Mouse (Mus musculus) embryonic facial prominence, embryonic 14.5 days (tissue): Measurements from ENCODE around the gene S100a3. TPM values are rescaled to one million over a fixed set of nuclear protein-coding genes. Genes with fewer than 3 reads are reported as not detected.

Experiments used
- ATAC-seq: fragments of 200-750 bp; cut with Nextera tagmentation; 2 replicates; pipeline ENCODE4 v1.8.0; 2017; ENCODE audit warnings: low read depth, moderate number of reproducible peaks, moderate TSS enrichment
- DNase-seq: peaks from one replicate; pipeline ENCODE4 v3.0.0-alpha.2; 2015; ENCODE audit warnings: low spot score
- H3K27ac ChIP-seq: fragments of 300-500 bp; sonication (generic); replicated peaks from 2 replicates; pipeline ENCODE4 v1.5.1; 2014; ENCODE audit warnings: low read depth, mild to moderate bottlenecking, low read length, moderate library complexity
- H3K27me3 ChIP-seq: fragments of 300-500 bp; sonication (generic); replicated peaks from 2 replicates; pipeline ENCODE4 v1.6.1; 2014; ENCODE audit warnings: low read length; ENCODE audit not compliant: control insufficient read depth, insufficient read depth
- H3K36me3 ChIP-seq: fragments of 300-500 bp; sonication (generic); 2 replicates; pipeline ENCODE4 v1.6.1; 2014; ENCODE audit warnings: low read length, mixed read lengths; ENCODE audit not compliant: control insufficient read depth, insufficient read depth
- H3K4me1 ChIP-seq: fragments of 300-500 bp; sonication (generic); 2 replicates; pipeline ENCODE4 v1.6.1; 2014; ENCODE audit warnings: antibody characterized with exemption, low read length; ENCODE audit not compliant: control insufficient read depth, insufficient read depth
- H3K4me2 ChIP-seq: fragments of 300-500 bp; sonication (generic); 2 replicates; pipeline ENCODE4 v1.6.1; 2014; ENCODE audit warnings: low read depth, mild to moderate bottlenecking, low read length, moderate library complexity, mixed read lengths
- H3K4me3 ChIP-seq: fragments of 300-500 bp; sonication (generic); 2 replicates; pipeline ENCODE4 v1.5.1; 2014; ENCODE audit warnings: low read depth, mild to moderate bottlenecking, low read length
- H3K9ac ChIP-seq: fragments of 300-500 bp; sonication (generic); 2 replicates; pipeline ENCODE4 v1.6.1; 2014; ENCODE audit warnings: low read depth, mild to moderate bottlenecking, low read length, moderate library complexity, mixed read lengths
- H3K9me3 ChIP-seq: fragments of 300-500 bp; sonication (generic); 2 replicates; pipeline ENCODE4 v1.6.1; 2016; ENCODE audit warnings: low read length; ENCODE audit not compliant: control insufficient read depth
- WGBS: fragments of 180-500 bp; shearing (Covaris S2); extraction: QIAGEN DNeasy Blood & Tissue Kit; methylation state at CpG from one replicate; pipeline ENCODE4 v1.1.7; 2014; 5-methylcytosine and 5-hydroxymethylcytosine counted together
- polyA plus RNA-seq: library from polyadenylated mRNA; unstranded; fragments of >200 nt; fragmentation: Nextera tagmentation; extraction: Ambion mirVana; gene quantifications from 2 replicates; pipeline ENCODE4 v1.2.1, GENCODE M21; 2014

The S100a3 gene
- polyA plus RNA-seq, 1 experiment from 2014 or later = 7.9 TPM

- Histone ChIP-seq H3K27ac (no peak overlapping the region), H3K4me3 (no peak overlapping the region), H3K4me2 (no peak overlapping the region), H3K9me3 (no peaks in the 10 kb centered on the region), H3K27me3 (no peaks in the 10 kb centered on the region), H3K4me1 (peaks cover 8% of the 10 kb centered on the region; the same call in 1 of the 2 replicates), H3K9ac (no peak overlapping the region), H3K36me3 (no peaks in the 10 kb centered on the region)
- DNase-seq (no peak), ATAC-seq (no peak)
- WGBS = 90% methylated on average over 5 of the region's 5 CpGs
Measured at GRCm38 (mm10) chr3:90627366-90627765, 67.0 kb downstream of the S100a3 start.

- Histone ChIP-seq H3K4me1 (peaks cover 8% of the 10 kb centered on the region; the same call in 1 of the 2 replicates), H3K4me2 (no peak overlapping the region), H3K9me3 (no peaks in the 10 kb centered on the region), H3K4me3 (no peak overlapping the region), H3K36me3 (no peaks in the 10 kb centered on the region), H3K27ac (no peak overlapping the region), H3K9ac (no peak overlapping the region), H3K27me3 (no peaks in the 10 kb centered on the region)
- ATAC-seq = no peak
- WGBS = 62% methylated on average over 4 of the region's 4 CpGs
- DNase-seq = peak; percentile 63
Measured at GRCm38 (mm10) chr3:90627807-90628206, 67.4 kb downstream of the S100a3 start.

GRCm38 (mm10) chr3:90629298-90629697 lies 68.9 kb downstream of the S100a3 start:
- DNase-seq (no peak), ATAC-seq (no peak)
- Histone ChIP-seq H3K9ac (no peak overlapping the region), H3K4me2 (no peak overlapping the region), H3K27me3 (no peaks in the 10 kb centered on the region), H3K27ac (no peak overlapping the region), H3K9me3 (no peaks in the 10 kb centered on the region), H3K4me1 (no peaks in the 10 kb centered on the region), H3K4me3 (no peak overlapping the region), H3K36me3 (no peaks in the 10 kb centered on the region)
- WGBS = 85% methylated on average over 2 of the region's 2 CpGs

- 75% methylated on average over 2 of the region's 2 CpGs for WGBS
- no peak overlapping the region for H3K27ac ChIP-seq
- ATAC-seq (no peak), DNase-seq (no peak)
- H3K4me2 ChIP-seq = no peak overlapping the region
- no peaks in the 10 kb centered on the region for H3K4me1 ChIP-seq
- H3K27me3 ChIP-seq = no peaks in the 10 kb centered on the region
- no peaks in the 10 kb centered on the region for H3K9me3 ChIP-seq
- H3K36me3 ChIP-seq = no peaks in the 10 kb centered on the region
- no peak overlapping the region for H3K4me3 ChIP-seq
- no peak overlapping the region for H3K9ac ChIP-seq
Measured at GRCm38 (mm10) chr3:90631984-90632383, 71.6 kb downstream of the S100a3 start.

GRCm38 (mm10) chr3:90638511-90639275 lies 78.3 kb downstream of the S100a3 start:
- H3K27ac ChIP-seq = no peak overlapping the region
- ATAC-seq (no peak), DNase-seq (no peak)
- no peaks in the 10 kb centered on the region for H3K9me3 ChIP-seq
- no peaks in the 10 kb centered on the region for H3K4me1 ChIP-seq
- no peak overlapping the region for H3K4me2 ChIP-seq
- H3K27me3 ChIP-seq = no peaks in the 10 kb centered on the region
- no peaks in the 10 kb centered on the region for H3K36me3 ChIP-seq
- no peak overlapping the region for H3K4me3 ChIP-seq
- no peak overlapping the region for H3K9ac ChIP-seq
- 67% methylated on average over 1 of the region's 1 CpGs for WGBS

GRCm38 (mm10) chr3:90639511-90640154 lies 79.3 kb downstream of the S100a3 start:
- Histone ChIP-seq H3K4me1 (no peaks in the 10 kb centered on the region), H3K27ac (no peak overlapping the region), H3K36me3 (no peaks in the 10 kb centered on the region), H3K9ac (no peak overlapping the region), H3K4me3 (no peak overlapping the region), H3K27me3 (no peaks in the 10 kb centered on the region), H3K4me2 (no peak overlapping the region), H3K9me3 (no peaks in the 10 kb centered on the region)
- no peak for DNase-seq
- ATAC-seq = no peak
- WGBS = 50% methylated on average over 7 of the region's 7 CpGs

GRCm38 (mm10) chr3:90640981-90641380 lies 80.6 kb downstream of the S100a3 start:
- H3K9me3 ChIP-seq = no peaks in the 10 kb centered on the region
- H3K4me1 ChIP-seq = no peaks in the 10 kb centered on the region
- no peaks in the 10 kb centered on the region for H3K36me3 ChIP-seq
- no peak overlapping the region for H3K27ac ChIP-seq
- H3K4me3 ChIP-seq = no peak overlapping the region
- no peaks in the 10 kb centered on the region for H3K27me3 ChIP-seq
- ATAC-seq (no peak), DNase-seq (no peak)
- 76% methylated on average over 7 of the region's 7 CpGs for WGBS
- no peak overlapping the region for H3K4me2 ChIP-seq
- no peak overlapping the region for H3K9ac ChIP-seq

GRCm38 (mm10) chr3:90644220-90644619 lies 83.8 kb downstream of the S100a3 start:
- Histone ChIP-seq H3K36me3 (no peaks in the 10 kb centered on the region), H3K27me3 (no peaks in the 10 kb centered on the region), H3K4me3 (no peak overlapping the region), H3K4me1 (no peaks in the 10 kb centered on the region), H3K9me3 (no peaks in the 10 kb centered on the region), H3K4me2 (no peak overlapping the region), H3K9ac (no peak overlapping the region), H3K27ac (no peak overlapping the region)
- ATAC-seq (no peak), DNase-seq (no peak)
- WGBS = 46% methylated on average over 3 of the region's 3 CpGs

GRCm38 (mm10) chr3:90647291-90647690 lies 86.9 kb downstream of the S100a3 start:
- no peaks in the 10 kb centered on the region for H3K4me1 ChIP-seq
- ATAC-seq (no peak), DNase-seq (no peak)
- no peaks in the 10 kb centered on the region for H3K9me3 ChIP-seq
- 70% methylated on average over 1 of the region's 1 CpGs for WGBS
- H3K4me3 ChIP-seq = no peak overlapping the region
- no peak overlapping the region for H3K4me2 ChIP-seq
- no peak overlapping the region for H3K27ac ChIP-seq
- no peak overlapping the region for H3K9ac ChIP-seq
- H3K36me3 ChIP-seq = no peaks in the 10 kb centered on the region
- H3K27me3 ChIP-seq = no peaks in the 10 kb centered on the region
